ENCODE assay signal across 15 mouse cellular contexts in the genomic region with DNA sequence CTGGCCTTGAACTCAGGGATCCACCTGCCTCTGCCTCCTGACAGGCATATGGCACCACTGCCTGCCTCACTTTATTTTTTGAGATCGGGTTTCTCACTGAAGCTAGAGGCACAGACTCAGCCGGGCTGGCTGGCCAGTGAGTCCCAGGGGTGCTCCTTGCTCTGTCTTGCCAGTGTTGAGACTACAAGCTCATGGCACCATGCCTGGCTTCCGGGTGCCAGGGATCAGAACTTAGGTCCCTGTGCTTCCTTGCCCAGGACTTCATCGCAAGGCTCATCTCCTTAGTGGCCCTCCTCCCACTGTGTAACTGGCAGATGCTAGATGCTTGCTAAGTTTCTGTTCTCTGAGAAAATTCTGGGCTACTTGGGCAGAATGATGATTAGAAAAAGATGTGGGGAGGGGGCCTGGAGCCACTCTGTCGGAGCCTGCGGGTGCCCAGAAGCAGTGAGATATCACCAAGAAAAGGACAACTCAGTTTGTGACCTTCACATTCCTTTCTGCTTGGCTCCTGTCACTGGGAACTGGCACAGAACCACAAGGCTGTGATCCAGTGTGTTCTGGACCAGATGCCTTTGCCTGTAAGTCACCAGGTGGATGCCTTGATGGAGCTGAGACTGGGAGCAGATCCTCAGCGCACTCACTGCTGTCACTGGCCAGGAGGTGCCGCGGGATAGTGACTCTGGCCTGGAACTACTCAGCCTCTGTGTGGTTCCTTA.
DNase-seq lines count a peak whose midpoint lies in the region; TF ChIP-seq lines count a peak whose summit lies in the region.
"Had no signal": no experiment of that assay in that cellular context is flagged by ENCODE, and none has a peak within 500 bp of the region (broad histone marks: within the 10 kb centered on the region; RNA-seq: fewer than 3 reads in every experiment).

No protein-coding gene starts in this region.

- intact Hi-C loops in gastrocnemius, adult 2 months (cut with DNase I) = no loop called here
- intact Hi-C loops in left cerebral cortex, postnatal 4 days (cut with DNase I) = no loop called here

- TF ChIP-seq CTCF in gastrocnemius, adult 2 months (IDR thresholded peaks at IDR 0.05) = no peak
- no peak for TF ChIP-seq CTCF in cerebellum, adult 2 months (IDR thresholded peaks at IDR 0.05; ENCODE audit: borderline replicate concordance, insufficient read depth, low read depth, low read length)
- no peak for TF ChIP-seq CTCF in cortical plate, adult 2 months (IDR thresholded peaks at IDR 0.05; ENCODE audit: extremely low read depth, insufficient read depth, low read length)

- H3K27me3 ChIP-seq in cerebellum, adult 2 months (ENCODE audit: control insufficient read depth, insufficient read depth, low read length) = no peaks in the 10 kb centered on the region
- H3K27me3 ChIP-seq: forebrain, embryonic 12.5 days; midbrain, embryonic 12.5 days had no signal

- WGBS in cerebellum, adult 2 months = 19% methylated on average over 9 of the region's 9 CpGs

- H3K27ac ChIP-seq in gastrocnemius, adult 2 months = no peak overlapping the region
- no peak overlapping the region for H3K27ac ChIP-seq in cerebellum, adult 2 months (ENCODE audit: insufficient read depth, low read length)
- H3K27ac ChIP-seq in cortical plate, adult 2 months (ENCODE audit: insufficient read depth, low read length) = 0 out of 2 replicates have a peak overlapping the region, but pooled peaks have one; percentile 33
- H3K27ac ChIP-seq: forebrain, embryonic 12.5 days; heart, adult 2 months; limb, embryonic 10.5 days; macrophage; midbrain, embryonic 12.5 days had no signal

- peaks cover 16% of the 10 kb centered on the region for H3K4me1 ChIP-seq in cerebellum, adult 2 months (ENCODE audit: control insufficient read depth, insufficient read depth, low read length)
- peaks cover 9% of the 10 kb centered on the region for H3K4me1 ChIP-seq in cortical plate, adult 2 months (ENCODE audit: control insufficient read depth, insufficient read depth, low read length)

- no peak overlapping the region for H3K4me3 ChIP-seq in gastrocnemius, adult 2 months
- no peak overlapping the region for H3K4me3 ChIP-seq in cerebellum, adult 2 months (replicated peaks; ENCODE audit: insufficient read depth, low read depth, low read length)
- H3K4me3 ChIP-seq in cortical plate, adult 2 months (ENCODE audit: insufficient read depth, low read length) = no peak overlapping the region
- H3K4me3 ChIP-seq: forebrain, embryonic 12.5 days; heart, adult 2 months; limb, embryonic 10.5 days; midbrain, embryonic 12.5 days had no signal

- DNase-seq in gastrocnemius, adult 2 months = peak; percentile 21
- DNase-seq in gastrocnemius, postnatal 4 days (ENCODE audit: low spot score in 2 of 2) = no peak
- DNase-seq in left cerebral cortex, postnatal 4 days = peak; percentile 26
- no peak for DNase-seq in left cerebral cortex, adult 9 months (ENCODE audit: low spot score in 2 of 2)
- DNase-seq in cerebellum, adult 2 months = peak; percentile 57 to 68
- DNase-seq in testis, postnatal 10 days (ENCODE audit: low spot score) = no peak
- no peak for DNase-seq in kidney, adult 9 months
- DNase-seq: lung, adult 2 months; thymus, postnatal 25 days had no signal

- no peak for TF ChIP-seq POLR2A in cerebellum, adult 2 months (IDR thresholded peaks at IDR 0.05; ENCODE audit: borderline replicate concordance, insufficient read depth, low read length)
- no peak for TF ChIP-seq POLR2A in cortical plate, adult 2 months (IDR thresholded peaks at IDR 0.05; ENCODE audit: extremely low read depth, insufficient read depth, low read length)

Comparison
In these comparisons a context has a peak if more than half of its experiments do, and no peak if none do; other contexts are left out.
1. DNase-seq: peak in gastrocnemius, adult 2 months (single experiment), left cerebral cortex, postnatal 4 days (single experiment) and cerebellum, adult 2 months (2 of 2); none in gastrocnemius, postnatal 4 days (0 of 2), left cerebral cortex, adult 9 months (0 of 2), testis, postnatal 10 days (single experiment) and kidney, adult 9 months (single experiment).